Mouse (Mus musculus): ENCODE results near the gene Chd3.
"Not testable (repeated sequence)": the region's sequence is repeated elsewhere in the genome, so short reads cannot be mapped to it uniquely, and the experiment has no call there.

Chd3 gene

DNA sequence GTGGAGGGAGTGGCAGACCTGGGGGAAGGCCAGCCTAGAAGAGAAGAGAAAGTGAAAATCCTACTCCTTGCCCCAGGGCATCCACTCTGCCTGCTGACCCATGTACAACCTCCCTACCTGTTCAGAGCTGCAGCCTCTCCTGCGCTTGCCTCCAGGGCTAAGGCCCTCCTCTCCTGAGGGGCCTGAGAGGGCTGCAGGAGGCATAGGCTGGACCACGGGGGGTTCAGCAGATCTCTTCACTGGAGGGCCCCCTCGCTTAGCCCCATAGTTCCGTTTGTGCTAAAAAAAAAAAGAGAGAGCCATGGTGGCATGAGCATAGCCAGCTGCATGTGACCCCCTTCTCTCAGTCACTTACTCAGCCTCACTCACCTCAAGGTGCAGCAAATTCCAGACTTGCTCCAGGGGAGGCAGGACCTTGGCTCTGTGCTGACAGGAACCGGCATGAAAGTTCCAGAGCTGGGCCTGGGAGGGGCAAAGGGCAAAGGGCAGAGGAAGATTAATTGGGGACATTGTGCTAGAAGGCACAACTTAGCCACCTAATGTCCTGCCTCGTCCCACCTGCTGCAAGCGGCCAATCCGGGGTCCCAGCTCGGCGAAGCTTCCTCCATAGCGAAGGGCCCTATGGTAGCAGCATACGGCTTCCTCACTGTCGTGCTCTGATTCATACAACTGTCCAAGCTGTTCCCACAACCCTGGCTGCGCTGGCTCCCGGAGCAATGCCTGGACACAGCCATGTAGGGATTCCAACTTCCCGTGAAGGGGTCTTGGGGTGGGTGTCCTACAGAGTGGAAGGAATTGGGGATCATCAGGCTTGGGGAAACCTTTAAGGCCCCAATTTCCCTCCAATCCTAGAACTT is 37.9 kb upstream of the Chd3 start:
- no peak for ATAC-seq (ENCODE audit: low TSS enrichment)

DNA sequence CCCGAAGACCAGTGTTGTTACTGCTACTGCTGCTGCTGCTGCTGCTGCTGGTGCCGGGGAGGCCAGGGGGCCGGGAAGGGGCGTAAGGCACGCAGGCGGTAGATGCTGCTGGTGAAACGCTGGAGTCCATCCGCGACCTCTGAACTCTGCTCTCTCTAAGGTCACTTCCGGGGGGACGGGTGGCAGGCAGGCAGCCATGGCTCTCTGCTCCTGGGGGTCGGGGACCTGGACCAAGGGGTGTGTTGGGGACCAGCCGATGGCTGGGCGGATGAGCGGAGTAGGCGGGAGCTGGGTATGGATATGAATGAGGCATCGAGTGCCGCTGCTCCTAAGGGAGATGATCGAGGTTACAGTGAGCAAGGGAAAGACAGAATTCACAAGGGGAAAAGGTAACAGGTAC is 37.1 kb upstream of the Chd3 start:
- no peak for ATAC-seq (ENCODE audit: low TSS enrichment)

DNA sequence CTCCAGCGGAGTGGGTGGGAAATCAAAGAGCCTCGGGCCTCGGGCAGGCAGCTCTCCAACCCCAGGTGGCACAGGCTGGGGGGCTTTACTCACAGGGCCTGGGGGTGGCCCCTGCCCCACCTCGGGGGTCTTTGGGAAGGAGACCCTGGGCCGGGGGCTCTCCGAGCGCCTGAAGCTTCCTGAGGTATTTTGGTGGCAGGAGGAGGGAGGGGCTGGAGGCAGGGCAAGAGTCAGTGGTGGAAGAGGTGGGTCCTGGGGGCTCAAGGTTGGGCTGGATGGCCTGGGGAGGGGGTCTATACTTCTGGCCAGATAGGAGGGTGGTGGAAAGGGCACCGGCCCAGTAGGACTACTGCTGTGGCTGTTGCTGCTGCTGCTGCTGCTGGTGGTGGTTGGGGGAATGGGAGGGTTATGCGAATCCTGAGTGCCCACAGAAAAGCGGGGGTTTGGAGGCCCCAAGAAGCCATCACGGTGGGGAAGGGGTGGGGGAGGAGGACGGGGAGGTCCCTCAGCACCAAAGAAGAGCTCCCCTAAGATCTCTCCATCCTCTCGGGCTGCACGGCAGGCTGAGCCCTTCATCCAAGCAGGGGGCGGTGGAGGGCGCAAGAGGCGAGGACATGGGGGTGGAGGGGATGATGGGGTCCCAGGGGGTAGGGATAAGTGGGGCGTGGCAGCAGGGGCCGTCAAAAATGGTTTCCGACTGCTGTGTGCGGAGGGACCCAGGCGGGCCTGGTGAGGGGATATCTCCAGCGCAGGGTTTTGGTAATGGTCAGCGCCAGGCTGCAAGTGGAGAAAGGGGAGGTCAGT is 36.4 kb upstream of the Chd3 start:
- ATAC-seq (ENCODE audit: low TSS enrichment): no peak

DNA sequence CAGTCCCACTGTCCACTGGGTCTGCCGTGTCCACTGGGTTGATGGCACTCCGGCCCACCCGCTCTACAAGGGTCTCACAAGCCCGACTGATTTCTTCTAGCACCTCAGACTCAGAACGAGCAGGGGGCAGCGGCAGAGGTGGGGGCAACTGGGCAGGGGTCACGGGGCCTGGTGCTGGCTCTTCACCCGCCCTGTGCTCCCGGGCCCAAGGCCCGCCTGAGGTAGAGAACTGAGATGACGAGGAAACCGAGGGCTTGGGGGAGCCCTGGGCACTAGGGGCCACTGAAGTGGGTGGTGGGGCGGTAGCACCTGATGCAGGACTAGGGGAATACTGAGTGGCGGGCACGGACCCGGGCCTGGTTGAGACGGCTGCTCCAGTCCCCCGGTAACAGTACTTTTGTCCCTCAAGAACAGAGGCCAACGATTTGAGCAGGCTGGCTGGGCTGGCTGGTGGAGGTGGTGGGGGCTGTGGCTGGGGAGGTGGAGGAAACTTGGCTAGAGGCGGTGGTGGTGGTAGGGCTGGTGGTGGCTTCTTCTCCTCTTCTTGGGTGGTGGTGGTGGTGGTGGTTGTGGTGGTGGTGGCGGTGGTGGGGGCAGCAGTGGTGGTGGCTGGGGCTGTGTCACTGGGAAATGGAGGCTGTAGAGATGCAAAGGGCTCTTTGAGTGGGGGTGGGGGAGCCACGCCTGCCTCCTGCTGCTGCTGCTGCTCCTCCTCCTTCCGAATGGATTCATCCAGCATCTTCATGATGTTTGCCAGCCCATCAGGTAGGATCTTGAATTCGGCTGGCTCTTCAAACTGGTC is 35.6 kb upstream of the Chd3 start:
- ATAC-seq (ENCODE audit: low TSS enrichment): no peak

DNA sequence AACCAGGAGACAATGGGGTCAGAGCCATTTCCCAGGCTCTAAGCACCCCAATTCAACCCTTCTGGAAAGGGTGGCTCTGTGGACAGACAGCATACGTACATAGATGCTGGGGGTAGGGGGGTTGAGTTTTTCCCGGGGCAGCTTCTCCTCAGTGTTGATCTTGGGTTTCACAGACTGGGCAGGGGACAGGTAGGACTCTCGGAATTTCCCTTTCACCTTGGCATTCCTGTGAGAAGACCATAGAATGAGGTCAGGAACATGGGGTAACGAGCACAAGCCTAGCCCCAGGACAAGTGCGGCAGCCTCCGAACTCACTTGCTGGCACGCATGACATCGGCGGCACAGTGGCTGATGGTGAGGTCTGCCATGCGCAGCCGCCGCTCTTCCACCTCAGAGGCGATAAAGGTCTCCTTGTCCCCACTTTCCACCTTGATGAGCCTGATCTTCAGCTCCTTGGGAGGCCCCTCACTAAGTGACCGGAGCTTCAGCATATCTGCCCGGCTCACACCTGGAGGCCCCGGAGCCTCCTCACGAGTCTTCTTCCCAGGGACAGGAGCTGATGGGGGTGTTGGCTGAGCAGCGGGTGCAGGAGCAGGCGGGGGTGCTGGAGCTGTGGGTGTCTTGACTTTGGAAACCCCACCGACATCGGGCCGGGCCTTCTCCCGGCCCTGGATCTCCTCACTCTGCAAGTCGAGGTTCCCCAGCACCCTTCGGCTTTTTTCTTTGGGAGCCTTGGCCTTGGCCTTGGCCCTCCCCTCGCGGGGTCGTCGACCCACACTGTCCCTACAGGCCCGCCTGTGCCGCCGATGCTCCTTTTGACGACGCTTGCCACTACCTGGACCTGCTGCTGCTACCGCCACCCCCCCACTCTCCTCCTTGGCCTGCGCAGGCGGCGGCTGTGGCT is 34.7 kb upstream of the Chd3 start:
- ATAC-seq (ENCODE audit: low TSS enrichment): no peak

DNA sequence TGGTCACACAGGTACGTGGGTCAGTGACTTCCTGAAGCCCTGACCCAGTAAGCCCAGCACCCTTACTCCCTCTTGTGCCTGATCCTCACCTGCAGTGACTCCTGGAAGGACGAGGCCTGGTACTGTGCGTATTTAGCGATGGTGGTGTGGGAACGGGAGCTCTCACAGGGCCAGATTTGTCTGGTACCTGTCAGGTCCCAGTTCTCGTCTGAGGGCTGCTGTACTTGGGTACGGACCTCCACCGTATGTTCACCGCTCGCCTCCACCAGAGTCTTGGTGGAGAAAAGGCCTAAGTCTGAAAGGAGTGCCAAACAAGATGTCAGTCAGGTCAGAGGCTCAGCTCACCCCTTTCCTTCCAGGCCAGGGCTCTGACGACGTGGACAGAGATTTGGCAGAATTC is 32.8 kb upstream of the Chd3 start:
- no peak for ATAC-seq (ENCODE audit: low TSS enrichment)

DNA sequence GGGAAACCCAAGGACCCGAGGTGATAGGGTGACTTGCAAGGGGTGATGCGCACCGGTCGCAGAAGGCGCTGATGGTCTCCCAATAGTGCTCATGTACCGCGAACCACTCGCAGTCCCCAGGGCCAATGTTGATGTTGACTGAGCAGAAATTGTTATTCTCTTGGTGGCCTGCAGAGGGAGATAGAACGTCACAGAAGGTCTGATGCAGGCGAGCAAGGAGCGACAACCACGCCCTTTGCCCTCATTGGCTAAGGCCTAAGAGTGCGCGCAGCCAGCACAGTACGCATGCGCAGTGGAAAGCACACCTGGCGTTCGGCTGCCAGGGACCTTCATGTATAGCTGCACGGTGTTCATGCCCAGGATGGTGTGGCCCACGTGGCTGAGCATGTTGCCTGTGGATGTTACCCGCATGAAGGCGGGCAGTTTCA is 32.0 kb upstream of the Chd3 start:
- ATAC-seq (ENCODE audit: low TSS enrichment): peak; percentile 59

DNA sequence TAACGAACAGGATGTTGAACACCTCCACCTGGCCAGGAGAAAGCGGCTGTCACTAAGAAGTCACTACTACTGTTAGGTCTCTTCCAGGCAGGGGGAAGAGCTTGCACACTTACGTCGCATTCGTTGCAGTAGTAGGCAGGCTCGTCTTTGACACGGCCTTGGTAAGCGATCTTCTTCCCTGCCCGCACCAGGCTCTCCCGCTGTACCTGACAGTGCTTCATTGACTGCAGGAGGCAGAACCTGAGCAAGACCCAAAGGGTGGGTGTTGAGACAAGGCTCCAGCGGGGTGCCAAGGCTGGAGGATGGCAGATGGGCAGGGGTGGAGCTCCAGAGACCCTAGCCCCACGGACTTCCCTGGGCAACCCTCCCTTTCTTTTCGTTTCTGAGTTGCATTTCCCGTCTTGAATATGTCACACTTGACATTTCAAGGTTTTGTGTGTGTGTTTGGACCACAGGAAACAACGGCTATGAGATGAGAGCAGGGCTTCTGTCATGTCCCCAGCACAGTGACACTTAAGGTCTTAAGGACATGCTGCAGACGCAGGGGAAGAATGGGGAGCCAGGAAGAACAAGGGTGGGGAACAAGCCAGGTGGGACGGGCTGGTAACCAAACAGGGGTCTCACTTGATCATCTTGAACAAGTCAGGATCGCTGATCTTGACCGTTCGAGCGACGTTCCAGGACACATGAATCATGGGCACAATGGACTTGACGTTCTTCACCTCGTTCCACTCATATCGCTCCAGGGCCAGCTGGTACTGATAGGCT is 31.1 kb upstream of the Chd3 start:
- no peak for ATAC-seq (ENCODE audit: low TSS enrichment)

DNA sequence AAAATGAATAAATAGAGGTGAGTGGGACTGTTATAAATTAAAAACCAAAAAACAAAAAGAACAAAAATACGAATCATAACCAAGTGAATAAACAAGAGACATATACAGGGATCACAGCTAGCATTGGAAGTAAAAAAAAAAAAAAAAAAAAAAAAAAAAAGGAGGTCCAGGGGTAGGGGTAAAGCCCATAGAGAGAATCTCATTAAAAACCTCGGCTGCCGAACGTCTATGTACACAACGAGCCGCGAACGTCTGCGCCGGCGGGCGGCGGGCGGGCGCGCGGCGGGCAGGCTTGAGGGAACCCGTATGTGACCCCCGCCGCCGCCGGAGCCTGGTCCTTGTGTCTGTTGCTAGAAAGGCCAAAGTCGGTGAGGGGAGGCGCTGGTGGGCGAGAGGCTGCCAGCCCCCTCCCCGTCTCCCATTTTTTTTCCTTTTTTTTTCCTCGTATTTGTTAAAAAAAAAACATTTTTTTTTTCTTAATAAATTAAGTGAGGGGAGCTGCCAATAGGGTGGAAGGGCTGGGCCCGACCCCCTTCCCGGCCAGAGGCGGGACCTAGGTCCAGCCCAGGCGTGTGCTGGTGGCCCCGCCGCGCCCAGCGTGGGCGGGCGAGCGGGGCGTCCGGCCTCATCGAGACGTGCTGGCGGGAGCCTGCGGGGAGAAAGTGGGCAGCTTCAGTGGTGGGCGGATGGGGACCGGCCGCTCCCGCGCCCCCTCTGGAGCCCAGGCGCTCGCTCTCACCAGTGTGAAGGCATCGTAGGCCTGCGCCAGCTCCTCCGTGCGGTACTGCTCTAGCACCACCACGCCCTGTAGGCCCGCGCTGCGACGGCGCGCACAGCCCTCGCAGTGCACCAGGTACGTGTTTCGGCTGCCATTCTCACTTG is 30.2 kb upstream of the Chd3 start:
- no peak for ATAC-seq (ENCODE audit: low TSS enrichment)

DNA sequence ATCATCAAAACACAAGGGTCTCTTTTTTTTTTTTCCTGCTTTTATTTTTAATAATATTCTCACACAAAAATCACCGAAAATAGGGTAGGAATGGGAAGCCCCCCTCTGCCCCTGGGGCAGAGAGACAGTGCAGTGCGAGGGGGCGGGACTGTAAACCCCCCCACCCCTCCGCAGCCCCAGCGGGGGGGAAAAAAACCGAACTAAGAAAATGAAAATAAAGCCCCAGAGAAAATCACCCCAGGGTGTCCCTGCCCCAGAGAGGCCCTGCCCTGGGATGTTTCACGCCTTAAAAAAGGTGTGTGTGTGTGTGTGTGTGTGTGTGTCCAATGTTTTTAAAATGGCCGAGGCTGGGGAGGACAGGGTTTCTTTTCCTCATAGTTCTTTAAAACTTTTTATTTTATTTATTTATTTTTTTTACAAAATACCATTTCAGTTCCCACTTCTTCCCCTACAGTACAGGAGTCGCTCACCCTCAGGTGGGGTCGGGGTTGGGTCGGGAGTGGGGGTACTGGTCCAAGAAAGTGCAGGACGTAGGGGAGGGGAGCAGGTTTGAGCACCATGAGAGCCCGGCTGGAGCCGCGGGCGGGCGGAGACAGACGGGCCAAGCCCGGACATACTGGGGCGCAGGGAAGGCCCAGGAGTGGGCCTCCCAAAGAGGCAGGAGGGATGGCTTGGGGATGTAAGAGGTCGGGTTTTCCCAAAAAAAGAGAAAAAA is 29.4 kb upstream of the Chd3 start:
- ATAC-seq (ENCODE audit: low TSS enrichment): no peak

DNA sequence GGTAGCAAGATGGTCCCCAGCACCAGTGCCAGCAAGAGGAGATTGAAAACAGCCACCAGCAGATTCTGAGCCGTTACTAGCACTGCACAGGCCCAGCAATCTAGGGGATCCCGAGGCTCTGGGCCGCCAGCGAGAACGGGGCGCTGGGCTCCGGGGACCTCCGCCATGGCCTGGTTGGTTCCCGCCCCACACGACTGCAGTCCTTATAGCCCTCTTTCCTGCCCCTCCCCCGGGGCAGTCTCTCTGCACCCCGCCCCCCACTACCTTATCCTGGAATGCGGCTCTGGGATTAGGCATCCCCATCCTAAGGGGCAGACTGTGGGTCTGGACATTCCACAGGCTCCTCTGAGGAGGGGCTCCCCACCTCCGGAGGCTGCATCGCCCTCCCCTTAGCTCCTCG is 28.9 kb upstream of the Chd3 start, which contains the start of gene Tmem88:
TSS of gene Tmem88 (minus strand) at position 176 of the 400 bp plus-strand sequence.
- no peak for ATAC-seq (ENCODE audit: low TSS enrichment)

DNA sequence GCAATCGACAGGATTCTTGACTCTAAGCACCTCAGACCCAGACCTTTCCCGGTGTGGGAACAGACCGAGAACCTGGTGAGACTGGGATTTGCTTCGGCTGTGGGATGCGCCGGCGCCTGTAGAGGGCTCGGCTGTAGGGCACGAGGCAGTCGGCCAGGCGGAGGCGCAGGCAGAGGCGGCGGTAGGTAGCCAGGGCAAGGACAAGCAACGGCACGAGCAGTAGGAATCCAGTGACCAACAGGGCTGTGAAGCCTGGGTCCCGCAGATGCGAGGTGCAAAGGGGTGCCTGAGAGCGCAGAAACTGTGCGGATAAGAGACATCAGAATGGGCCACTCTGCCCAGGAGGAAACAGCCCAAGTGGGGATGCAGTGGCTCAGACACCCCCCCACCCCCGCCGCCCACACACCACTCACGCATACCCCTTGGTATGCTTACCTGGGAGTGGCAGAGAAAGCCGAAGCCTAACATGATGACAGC is 28.4 kb upstream of the Chd3 start:
- no peak for ATAC-seq (ENCODE audit: low TSS enrichment)

DNA sequence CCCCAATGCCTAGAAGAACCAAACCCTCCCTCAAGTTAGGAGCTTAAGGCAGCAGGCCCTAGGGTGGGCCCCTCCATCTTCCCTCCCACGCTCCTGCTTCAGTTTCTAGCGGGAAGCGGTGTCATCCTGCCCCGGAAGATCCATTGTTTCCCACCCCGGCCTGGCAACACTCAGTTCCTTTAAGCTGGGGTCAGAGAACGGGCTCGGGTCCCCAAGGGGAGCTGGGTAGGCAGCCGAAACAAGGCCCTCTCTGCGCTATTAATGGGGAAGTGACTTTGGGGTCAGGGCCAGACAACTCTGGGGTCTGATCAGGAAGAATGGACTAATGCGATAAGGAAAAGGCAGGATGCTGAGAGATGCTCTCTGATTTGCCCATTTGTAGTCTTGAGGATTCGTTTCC is 27.6 kb upstream of the Chd3 start:
- no peak for ATAC-seq (ENCODE audit: low TSS enrichment)

DNA sequence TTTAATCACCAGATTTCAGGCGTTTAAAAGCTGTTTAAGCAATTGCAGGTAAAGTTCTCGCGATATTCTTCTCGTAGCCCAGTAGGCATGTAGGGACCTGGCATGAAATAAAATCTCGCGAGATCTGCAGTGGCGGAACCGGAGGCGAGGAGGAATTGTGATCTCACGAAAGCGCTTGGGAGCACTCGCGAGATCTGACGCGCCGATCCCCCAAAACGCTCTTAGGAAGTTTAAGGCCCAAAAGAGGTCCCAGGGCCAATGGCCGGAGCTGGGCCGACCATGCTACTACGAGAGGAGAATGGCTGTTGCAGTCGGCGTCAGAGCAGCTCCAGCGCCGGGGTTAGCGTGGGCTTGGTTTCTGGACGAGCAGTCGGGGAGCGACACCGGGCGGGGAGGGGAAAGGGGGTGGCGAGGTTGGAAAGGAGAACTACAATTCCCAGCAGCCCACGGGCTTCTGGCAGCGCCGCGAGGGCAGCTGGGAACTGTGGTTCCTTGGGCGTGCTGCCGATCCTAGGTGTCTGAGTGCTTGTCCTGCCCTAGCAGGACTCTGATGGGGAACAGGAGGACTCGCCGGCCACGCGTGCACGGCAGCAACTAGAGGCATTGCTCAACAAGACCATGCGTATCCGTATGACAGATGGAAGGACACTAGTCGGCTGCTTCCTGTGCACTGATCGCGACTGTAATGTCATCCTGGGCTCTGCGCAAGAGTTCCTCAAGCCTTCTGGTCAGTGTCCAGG is 26.6 kb upstream of the Chd3 start:
- ATAC-seq (ENCODE audit: low TSS enrichment): peak; percentile 83

DNA sequence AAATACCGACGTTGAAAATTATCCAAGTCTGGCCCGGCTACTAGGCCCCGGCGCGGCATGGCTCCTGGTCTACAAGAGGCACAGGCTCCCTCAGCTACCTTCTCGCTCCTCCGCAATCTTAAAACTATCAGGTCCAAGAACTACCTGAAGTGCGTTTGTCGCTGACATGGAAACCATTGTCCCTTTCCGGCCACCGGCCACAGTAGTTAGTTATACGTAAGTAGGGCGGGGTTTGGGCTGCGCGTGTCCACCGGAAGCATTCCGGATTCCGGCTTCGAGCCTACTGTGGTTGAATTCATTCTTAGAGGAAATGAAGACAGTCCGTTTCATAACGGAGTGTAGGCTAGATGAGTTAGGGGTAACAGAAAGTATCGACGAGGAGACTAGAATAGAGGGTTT is 26.0 kb upstream of the Chd3 start, which contains the start of the genes Naa38 and Cyb5d1:
TSS of gene Naa38 (plus strand) at position 253 of the 399 bp plus-strand sequence.
TSS of gene Cyb5d1 (minus strand) at position 397 of the 399 bp plus-strand sequence.
- ATAC-seq (ENCODE audit: low TSS enrichment): peak; percentile 60

DNA sequence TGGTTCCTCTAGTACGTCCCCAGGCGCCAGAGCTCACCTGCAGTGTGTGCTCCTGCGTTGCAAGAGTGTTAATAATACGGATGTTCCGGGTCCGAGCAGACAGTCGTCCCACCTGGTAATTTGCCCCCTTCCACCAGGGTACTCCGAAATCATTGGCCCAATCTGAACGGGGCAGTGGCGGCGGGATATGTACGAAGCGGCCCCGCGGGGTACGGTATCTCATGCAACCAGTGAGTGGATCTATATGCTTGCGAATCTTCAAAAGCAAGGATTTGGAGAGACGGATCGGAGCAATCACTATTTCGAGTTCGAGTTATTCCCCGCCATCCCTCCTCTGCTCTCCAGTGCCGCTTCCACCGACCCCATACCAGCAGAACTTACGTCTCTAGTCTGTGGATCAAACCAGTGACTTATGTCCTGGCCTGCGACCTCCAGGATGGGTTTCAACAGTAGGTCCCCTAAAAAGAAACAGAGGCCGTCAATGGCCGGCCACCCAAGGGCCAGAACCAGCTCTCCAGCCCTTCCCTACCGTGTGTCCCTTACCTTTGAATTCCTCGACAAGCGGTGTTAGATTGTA is 25.5 kb upstream of the Chd3 start:
- not testable (repeated sequence) for ATAC-seq (ENCODE audit: low TSS enrichment)

DNA sequence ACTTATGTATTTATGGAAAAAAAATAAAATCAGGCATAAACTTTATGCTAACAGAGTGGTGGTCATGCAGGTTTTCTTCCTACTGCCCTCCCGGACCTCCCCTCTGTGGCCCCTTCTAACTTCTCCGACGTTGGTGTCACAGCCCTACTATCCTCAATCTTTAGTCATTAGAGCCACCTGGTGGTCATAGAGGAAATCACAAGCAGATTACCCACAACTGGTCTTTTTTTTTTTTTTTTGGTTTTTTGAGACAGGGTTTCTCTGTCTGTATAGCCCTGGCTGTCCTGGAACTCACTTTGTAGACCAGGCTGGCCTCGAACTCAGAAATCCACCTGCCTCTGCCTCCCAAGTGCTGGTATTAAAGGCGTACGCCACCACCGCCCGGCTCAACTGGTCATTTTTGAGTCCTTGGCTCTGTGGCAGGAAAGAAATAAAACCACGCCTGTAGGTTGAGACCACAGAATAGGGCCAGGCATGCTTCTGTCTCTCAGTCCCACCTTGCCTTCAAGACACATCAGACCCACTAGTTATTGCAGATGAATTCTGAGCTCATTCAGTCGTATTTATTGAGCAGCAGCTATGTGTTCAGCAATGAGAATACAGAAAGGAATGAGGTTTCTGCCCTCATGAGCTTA is 21.3 kb upstream of the Chd3 start:
- ATAC-seq (ENCODE audit: low TSS enrichment): no peak

Measured in frontal cortex, adult (tissue).